Mouse (Mus musculus): Measurements from ENCODE around the gene Zcchc4. TPM values are rescaled to one million over a fixed set of nuclear protein-coding genes. Genes with fewer than 3 reads are reported as not detected.

The Zcchc4 gene
- polyA plus RNA-seq, 1 experiment from 2014 or later: 18.6 TPM

- H3K36me3 ChIP-seq (replicated peaks; ENCODE audit: control insufficient read depth, insufficient read depth, low read depth, low read length): peaks cover 12% of the 10 kb centered on the region
Observed at GRCm38 (mm10) chr5:52865825-52866224, 90.6 kb downstream of the Zcchc4 start.

GRCm38 (mm10) chr5:52866361-52867155 is 91.3 kb downstream of the Zcchc4 start:
- H3K4me2 ChIP-seq (ENCODE audit: low read depth, low read length): no peak overlapping the region
- H3K27me3 ChIP-seq (ENCODE audit: control insufficient read depth, insufficient read depth, low read length): no peaks in the 10 kb centered on the region
- ATAC-seq (replicated peaks; ENCODE audit: insufficient number of reproducible peaks, low FRiP score, low TSS enrichment, low read depth) (no peak), DNase-seq (ENCODE audit: low spot score) (no peak)
- peaks cover 12% of the 10 kb centered on the region for H3K36me3 ChIP-seq (replicated peaks; ENCODE audit: control insufficient read depth, insufficient read depth, low read depth, low read length)
- no peaks in the 10 kb centered on the region for H3K9me3 ChIP-seq (replicated peaks; ENCODE audit: control insufficient read depth, low read length)
- no peak overlapping the region for H3K4me3 ChIP-seq (ENCODE audit: low read depth, low read length)
- H3K9ac ChIP-seq (replicated peaks; ENCODE audit: low read length): no peak overlapping the region
- WGBS: 85% methylated on average over 18 of the region's 18 CpGs
- H3K27ac ChIP-seq (replicated peaks; ENCODE audit: low read depth, low read length): no peak overlapping the region
- no peaks in the 10 kb centered on the region for H3K4me1 ChIP-seq (ENCODE audit: control insufficient read depth, insufficient read depth, low read length)

More at GRCm38 (mm10) chr5:52865825-52866224, 90.6 kb downstream of the Zcchc4 start:
- Histone ChIP-seq H3K4me2 (ENCODE audit: low read depth, low read length) (no peak overlapping the region), H3K4me1 (ENCODE audit: control insufficient read depth, insufficient read depth, low read length) (no peaks in the 10 kb centered on the region), H3K4me3 (ENCODE audit: low read depth, low read length) (no peak overlapping the region), H3K27ac (replicated peaks; ENCODE audit: low read depth, low read length) (no peak overlapping the region), H3K27me3 (ENCODE audit: control insufficient read depth, insufficient read depth, low read length) (no peaks in the 10 kb centered on the region), H3K9ac (replicated peaks; ENCODE audit: low read length) (no peak overlapping the region), H3K9me3 (replicated peaks; ENCODE audit: control insufficient read depth, low read length) (no peaks in the 10 kb centered on the region)
- WGBS: 89% methylated on average over 9 of the region's 9 CpGs
- DNase-seq (ENCODE audit: low spot score) (no peak), ATAC-seq (replicated peaks; ENCODE audit: insufficient number of reproducible peaks, low FRiP score, low TSS enrichment, low read depth) (no peak)

GRCm38 (mm10) chr5:52868918-52869703 is 93.9 kb downstream of the Zcchc4 start:
- peaks cover 12% of the 10 kb centered on the region for H3K36me3 ChIP-seq (replicated peaks; ENCODE audit: control insufficient read depth, insufficient read depth, low read depth, low read length)
- H3K4me3 ChIP-seq (ENCODE audit: low read depth, low read length): no peak overlapping the region
- no peaks in the 10 kb centered on the region for H3K9me3 ChIP-seq (replicated peaks; ENCODE audit: control insufficient read depth, low read length)
- ATAC-seq (replicated peaks; ENCODE audit: insufficient number of reproducible peaks, low FRiP score, low TSS enrichment, low read depth) (no peak), DNase-seq (ENCODE audit: low spot score) (no peak)
- no peaks in the 10 kb centered on the region for H3K4me1 ChIP-seq (ENCODE audit: control insufficient read depth, insufficient read depth, low read length)
- H3K4me2 ChIP-seq (ENCODE audit: low read depth, low read length): no peak overlapping the region
- H3K27me3 ChIP-seq (ENCODE audit: control insufficient read depth, insufficient read depth, low read length): no peaks in the 10 kb centered on the region
- 86% methylated on average over 12 of the region's 12 CpGs for WGBS
- no peak overlapping the region for H3K27ac ChIP-seq (replicated peaks; ENCODE audit: low read depth, low read length)
- no peak overlapping the region for H3K9ac ChIP-seq (replicated peaks; ENCODE audit: low read length)

- Histone ChIP-seq H3K4me2 (ENCODE audit: low read depth, low read length) (no peak overlapping the region), H3K4me3 (ENCODE audit: low read depth, low read length) (no peak overlapping the region), H3K36me3 (replicated peaks; ENCODE audit: control insufficient read depth, insufficient read depth, low read depth, low read length) (peaks cover 4% of the 10 kb centered on the region), H3K9me3 (replicated peaks; ENCODE audit: control insufficient read depth, low read length) (no peaks in the 10 kb centered on the region), H3K27me3 (ENCODE audit: control insufficient read depth, insufficient read depth, low read length) (no peaks in the 10 kb centered on the region), H3K4me1 (ENCODE audit: control insufficient read depth, insufficient read depth, low read length) (no peaks in the 10 kb centered on the region), H3K27ac (replicated peaks; ENCODE audit: low read depth, low read length) (no peak overlapping the region), H3K9ac (replicated peaks; ENCODE audit: low read length) (no peak overlapping the region)
- WGBS: 27% methylated on average over 1 of the region's 1 CpGs
- DNase-seq (ENCODE audit: low spot score) (no peak), ATAC-seq (replicated peaks; ENCODE audit: insufficient number of reproducible peaks, low FRiP score, low TSS enrichment, low read depth) (no peak)
Observed at GRCm38 (mm10) chr5:52871461-52871860, 96.3 kb downstream of the Zcchc4 start.

GRCm38 (mm10) chr5:52871986-52872385 is 96.8 kb downstream of the Zcchc4 start:
- 96% methylated on average over 13 of the region's 13 CpGs for WGBS
- no peaks in the 10 kb centered on the region for H3K9me3 ChIP-seq (replicated peaks; ENCODE audit: control insufficient read depth, low read length)
- H3K27ac ChIP-seq (replicated peaks; ENCODE audit: low read depth, low read length): no peak overlapping the region
- no peaks in the 10 kb centered on the region for H3K4me1 ChIP-seq (ENCODE audit: control insufficient read depth, insufficient read depth, low read length)
- H3K4me2 ChIP-seq (ENCODE audit: low read depth, low read length): no peak overlapping the region
- no peaks in the 10 kb centered on the region for H3K27me3 ChIP-seq (ENCODE audit: control insufficient read depth, insufficient read depth, low read length)
- H3K4me3 ChIP-seq (ENCODE audit: low read depth, low read length): no peak overlapping the region
- no peak overlapping the region for H3K9ac ChIP-seq (replicated peaks; ENCODE audit: low read length)
- H3K36me3 ChIP-seq (replicated peaks; ENCODE audit: control insufficient read depth, insufficient read depth, low read depth, low read length): peaks cover 3% of the 10 kb centered on the region; the same call in 1 of the 2 replicates
- DNase-seq (ENCODE audit: low spot score) (no peak), ATAC-seq (replicated peaks; ENCODE audit: insufficient number of reproducible peaks, low FRiP score, low TSS enrichment, low read depth) (no peak; the same call in 1 of the 2 replicates)

Other genes starting within 250 kb of the Zcchc4 start
- gene Lgi2, start 208.9 kb upstream of the Zcchc4 start, polyA plus RNA-seq (2014; fragmentation: Nextera tagmentation; extraction: Ambion mirVana): 1.8 and 1.9 TPM in 2 replicates
- 7.5 and 8.0 TPM in 2 replicates for gene Sepsecs, start 105.7 kb upstream of the Zcchc4 start, polyA plus RNA-seq (2014; fragmentation: Nextera tagmentation; extraction: Ambion mirVana)
- 25.0 and 27.3 TPM in 2 replicates for gene Pi4k2b, start 33.8 kb upstream of the Zcchc4 start, polyA plus RNA-seq (2014; fragmentation: Nextera tagmentation; extraction: Ambion mirVana)
- 142 and 152 TPM in 2 replicates for gene Anapc4, start 58.6 kb downstream of the Zcchc4 start, polyA plus RNA-seq (2014; fragmentation: Nextera tagmentation; extraction: Ambion mirVana)